Mouse (Mus musculus) lung, embryonic 14.5 days (tissue): ENCODE data around the gene Tlx2. TPM values are rescaled to one million over a fixed set of nuclear protein-coding genes. Genes with fewer than 3 reads are reported as not detected.

Experiments used
- ATAC-seq: fragments of 200-750 bp; cut with Nextera tagmentation; 2 replicates; pipeline ENCODE4 v1.8.0; 2017; ENCODE audit warnings: mild to moderate bottlenecking, moderate TSS enrichment, moderate library complexity; ENCODE audit not compliant: insufficient read depth
- DNase-seq: peaks from one replicate; pipeline ENCODE4 v3.0.0-alpha.2; 2015
- H3K27ac ChIP-seq: fragments of 300-500 bp; sonication (generic); 2 replicates; pipeline ENCODE4 v1.5.1; 2014; ENCODE audit warnings: low read depth, mild to moderate bottlenecking, moderate library complexity
- H3K27me3 ChIP-seq: fragments of 300-500 bp; sonication (generic); 2 replicates; pipeline ENCODE4 v1.6.1; 2014; ENCODE audit warnings: low read length, control low read depth; ENCODE audit not compliant: insufficient read depth
- H3K36me3 ChIP-seq: fragments of 300-500 bp; sonication (generic); 2 replicates; pipeline ENCODE4 v1.6.1; 2014; ENCODE audit warnings: control low read depth; ENCODE audit not compliant: insufficient read depth
- H3K4me1 ChIP-seq: fragments of 300-500 bp; sonication (generic); 2 replicates; pipeline ENCODE4 v1.6.1; 2014; ENCODE audit warnings: antibody characterized with exemption, control low read depth; ENCODE audit not compliant: insufficient read depth
- H3K4me2 ChIP-seq: fragments of 300-500 bp; sonication (generic); 2 replicates; pipeline ENCODE4 v1.6.1; 2014; ENCODE audit warnings: mild to moderate bottlenecking
- H3K4me3 ChIP-seq: fragments of 300-500 bp; sonication (generic); 2 replicates; pipeline ENCODE4 v1.5.1; 2014; ENCODE audit warnings: low read depth, low read length
- H3K9ac ChIP-seq: fragments of 300-500 bp; sonication (generic); 2 replicates; pipeline ENCODE4 v1.6.1; 2014
- H3K9me3 ChIP-seq: fragments of 300-500 bp; sonication (generic); 2 replicates; pipeline ENCODE4 v1.6.1; 2016; ENCODE audit warnings: low read depth, low read length, control low read depth
- CTCF ChIP-seq: IDR thresholded peaks from 2 replicates; pipeline ENCODE4 v1.5.1; 2016; ENCODE audit warnings: antibody characterized with exemption, low read depth
- WGBS: fragments of 180-500 bp; shearing (Covaris S2); extraction: QIAGEN DNeasy Blood & Tissue Kit; methylation state at CpG from one replicate; pipeline ENCODE4 v1.1.7; 2014; 5-methylcytosine and 5-hydroxymethylcytosine counted together
- polyA plus RNA-seq: library from polyadenylated mRNA; unstranded; fragments of >200 nt; fragmentation: Nextera tagmentation; extraction: Ambion mirVana; gene quantifications from 2 replicates; pipeline ENCODE4 v1.2.1, GENCODE M21; 2014

Tlx2 gene
- 0.25 and 0.95 TPM in 2 replicates for polyA plus RNA-seq

GRCm38 (mm10) chr6:83070247-83070310, at the start of gene Tlx2:
Gene Tlx2 (minus strand): TSS chr6:83070293.
- Histone ChIP-seq H3K9me3 (no peaks in the 10 kb centered on the region), H3K27ac (no peak within 1 kb of the TSS), H3K36me3 (no peaks in the 10 kb centered on the region), H3K27me3 (peaks cover 95% of the 10 kb centered on the region), H3K4me2 (peak within 1 kb of the TSS; percentile 50), H3K4me3 (peak within 1 kb of the TSS; percentile 27; the same call in 1 of the 2 replicates), H3K9ac (no peak within 1 kb of the TSS), H3K4me1 (no peaks in the 10 kb centered on the region)
- no peak for TF ChIP-seq CTCF
- ATAC-seq (0 out of 2 replicates have a peak, but pooled peaks have one; percentile 2), DNase-seq (no peak)
- WGBS: 4% methylated on average over 10 of the region's 10 CpGs

GRCm38 (mm10) chr6:83119734-83120051, 49.6 kb upstream of the Tlx2 start:
- H3K4me3 ChIP-seq: peak overlapping the region; percentile 79
- peaks cover 34% of the 10 kb centered on the region for H3K36me3 ChIP-seq
- no peak for TF ChIP-seq CTCF
- DNase-seq (no peak), ATAC-seq (no peak)
- no peak overlapping the region for H3K27ac ChIP-seq
- peak overlapping the region; percentile 66; the same call in 1 of the 2 replicates for H3K9ac ChIP-seq
- peaks cover 17% of the 10 kb centered on the region for H3K4me1 ChIP-seq
- no peaks in the 10 kb centered on the region for H3K27me3 ChIP-seq
- H3K9me3 ChIP-seq: no peaks in the 10 kb centered on the region
- H3K4me2 ChIP-seq: peak overlapping the region; percentile 98
- WGBS: 76% methylated on average over 7 of the region's 7 CpGs

GRCm38 (mm10) chr6:83118825-83119733, 49.0 kb upstream of the Tlx2 start:
- DNase-seq: no peak
- H3K27ac ChIP-seq: no peak overlapping the region
- no peak for TF ChIP-seq CTCF
- H3K4me1 ChIP-seq: peaks cover 13% of the 10 kb centered on the region
- 0 out of 2 replicates have a peak overlapping the region, but pooled peaks have one; percentile 6 for H3K9ac ChIP-seq
- no peak for ATAC-seq
- no peaks in the 10 kb centered on the region for H3K27me3 ChIP-seq
- H3K4me2 ChIP-seq: peak overlapping the region; percentile 98; the same call in 1 of the 2 replicates
- H3K4me3 ChIP-seq: no peak overlapping the region
- 78% methylated on average over 14 of the region's 14 CpGs for WGBS
- H3K36me3 ChIP-seq: peaks cover 34% of the 10 kb centered on the region
- no peaks in the 10 kb centered on the region for H3K9me3 ChIP-seq

GRCm38 (mm10) chr6:83118369-83118768, 48.3 kb upstream of the Tlx2 start:
- Histone ChIP-seq H3K4me2 (no peak overlapping the region), H3K4me3 (no peak overlapping the region), H3K36me3 (peaks cover 31% of the 10 kb centered on the region), H3K4me1 (peaks cover 13% of the 10 kb centered on the region), H3K9me3 (no peaks in the 10 kb centered on the region), H3K27me3 (no peaks in the 10 kb centered on the region), H3K27ac (no peak overlapping the region), H3K9ac (no peak overlapping the region)
- no peak for ATAC-seq
- DNase-seq: no peak
- no peak for TF ChIP-seq CTCF
- whole genome bisulfite sequencing: 75% methylated on average over 11 of the region's 11 CpGs

- DNase-seq (no peak), ATAC-seq (no peak)
- peaks cover 31% of the 10 kb centered on the region for H3K36me3 ChIP-seq
- H3K27ac ChIP-seq: no peak overlapping the region
- no peak for TF ChIP-seq CTCF
- no peaks in the 10 kb centered on the region for H3K9me3 ChIP-seq
- WGBS: 87% methylated on average over 13 of the region's 13 CpGs
- H3K4me1 ChIP-seq: peaks cover 10% of the 10 kb centered on the region
- no peak overlapping the region for H3K4me2 ChIP-seq
- H3K9ac ChIP-seq: no peak overlapping the region
- H3K27me3 ChIP-seq: no peaks in the 10 kb centered on the region
- no peak overlapping the region for H3K4me3 ChIP-seq
These were observed 47.5 kb upstream of the Tlx2 start for GRCm38 (mm10) chr6:83117616-83118015.

GRCm38 (mm10) chr6:83117165-83117438, 47.0 kb upstream of the Tlx2 start:
- H3K27me3 ChIP-seq: no peaks in the 10 kb centered on the region
- peaks cover 31% of the 10 kb centered on the region for H3K36me3 ChIP-seq
- ATAC-seq: no peak
- DNase-seq: no peak
- no peak overlapping the region for H3K27ac ChIP-seq
- 78% methylated on average over 4 of the region's 4 CpGs for WGBS
- no peak for TF ChIP-seq CTCF
- H3K4me3 ChIP-seq: peak overlapping the region; percentile 89; the same call in 1 of the 2 replicates
- H3K9ac ChIP-seq: no peak overlapping the region
- peaks cover 10% of the 10 kb centered on the region for H3K4me1 ChIP-seq
- H3K4me2 ChIP-seq: peak overlapping the region; percentile 91
- no peaks in the 10 kb centered on the region for H3K9me3 ChIP-seq

GRCm38 (mm10) chr6:83116373-83117164, 46.5 kb upstream of the Tlx2 start:
- no peak for DNase-seq
- Histone ChIP-seq H3K4me2 (peak overlapping the region; percentile 91), H3K9me3 (no peaks in the 10 kb centered on the region), H3K4me1 (peaks cover 10% of the 10 kb centered on the region), H3K27me3 (no peaks in the 10 kb centered on the region), H3K36me3 (peaks cover 32% of the 10 kb centered on the region), H3K9ac (peak overlapping the region; percentile 85), H3K4me3 (peak overlapping the region; percentile 89), H3K27ac (peak overlapping the region; percentile 84; the same call in 1 of the 2 replicates)
- ATAC-seq: no peak
- TF ChIP-seq CTCF: no peak
- WGBS: 65% methylated on average over 11 of the region's 11 CpGs
